Mouse (Mus musculus) neural tube, embryonic 12.5 days (tissue): ENCODE data around the gene Ccdc80. TPM values are rescaled to one million over a fixed set of nuclear protein-coding genes. Genes with fewer than 3 reads are reported as not detected.

Experiments used
- polyA plus RNA-seq: library from polyadenylated mRNA; unstranded; fragments of >200 nt; fragmentation: Nextera tagmentation; extraction: Ambion mirVana; gene quantifications from 2 replicates; pipeline ENCODE4 v1.2.1, GENCODE M21; 2016

Ccdc80 gene
- polyA plus RNA-seq, 1 experiment from 2014 or later, result 18.2 TPM

Other genes starting within 250 kb of the Ccdc80 start
- not detected in 2 replicates for gene Cd200r2, start 226.3 kb upstream of the Ccdc80 start, polyA plus RNA-seq
- gene Cd200r3, start 149.7 kb upstream of the Ccdc80 start, polyA plus RNA-seq, result not detected in 2 replicates
- gene Slc35a5, start 65.3 kb downstream of the Ccdc80 start, polyA plus RNA-seq, result 21.8 and 26.3 TPM in 2 replicates
- gene Atg3, start 65.4 kb downstream of the Ccdc80 start, polyA plus RNA-seq, result 49.9 and 54.8 TPM in 2 replicates
- 0.15 and 0.16 TPM in 2 replicates for gene Btla, start 130.9 kb downstream of the Ccdc80 start, polyA plus RNA-seq